Mouse (Mus musculus) ES-E14 (cell line): ENCODE measurements around the gene Trp53. TPM values are rescaled to one million over a fixed set of nuclear protein-coding genes. Genes with fewer than 3 reads are reported as not detected.
"Not testable (repeated sequence)": the region's sequence is repeated elsewhere in the genome, so short reads cannot be mapped to it uniquely, and the experiment has no call there.

ENCODE experiments used
- DNase-seq: peaks from one replicate; pipeline ENCODE4 v3.0.0-alpha.2; 2013; ENCODE audit warnings: low read depth, low spot score
- H3K27ac ChIP-seq: 2 replicates; pipeline ENCODE4 v1.5.1; 2012; ENCODE audit warnings: low read depth, mild to moderate bottlenecking, low read length, moderate library complexity, mixed read lengths; ENCODE audit not compliant: poor library complexity, insufficient read depth, severe bottlenecking
- H3K36me3 ChIP-seq: 2 replicates; pipeline ENCODE4 v1.6.1; 2012; ENCODE audit warnings: mild to moderate bottlenecking, low read length, moderate library complexity, mixed read lengths; ENCODE audit not compliant: control insufficient read depth, poor library complexity, insufficient read depth, severe bottlenecking
- H3K4me1 ChIP-seq, 2 experiments: fragments of 150-350 bp in 1 of 2; sonication (generic) in 1 of 2; 2 replicates each; pipeline ENCODE4 v1.6.1; 2012; ENCODE audit warnings: low read length in 2 of 2, mild to moderate bottlenecking in 1 of 2, mixed read lengths in 1 of 2; ENCODE audit not compliant: control insufficient read depth in 2 of 2, insufficient read depth in 2 of 2, poor library complexity in 1 of 2
- H3K4me3 ChIP-seq, 2 experiments: fragments of 150-350 bp in 1 of 2; sonication (generic) in 1 of 2; 2 replicates each; pipeline ENCODE4 v1.5.1; 2012; ENCODE audit warnings: low read length in 2 of 2, low read depth in 1 of 2, mild to moderate bottlenecking in 1 of 2, mixed read lengths in 1 of 2; ENCODE audit not compliant: insufficient read depth in 1 of 2, poor library complexity in 1 of 2, severe bottlenecking in 1 of 2
- H3K9ac ChIP-seq: 2 replicates; pipeline ENCODE4 v1.6.1; 2012; ENCODE audit warnings: low read depth, mild to moderate bottlenecking, low read length, mixed read lengths; ENCODE audit not compliant: poor library complexity, insufficient read depth, severe bottlenecking
- H3K9me3 ChIP-seq: fragments of 150-350 bp; sonication (generic); 2 replicates; pipeline ENCODE4 v1.6.1; 2012; ENCODE audit warnings: low read depth, mild to moderate bottlenecking, low read length; ENCODE audit not compliant: control insufficient read depth, insufficient read depth
- CHD2 ChIP-seq: IDR thresholded peaks from 2 replicates; pipeline ENCODE4 v1.6.1; 2014; ENCODE audit warnings: mild to moderate bottlenecking, low read depth, low read length, inconsistent platforms
- HCFC1 ChIP-seq: IDR thresholded peaks from 2 replicates; pipeline ENCODE4 v1.6.1; 2012; ENCODE audit warnings: low read length, inconsistent platforms, borderline replicate concordance; ENCODE audit not compliant: insufficient read depth
- MAFK ChIP-seq: IDR thresholded peaks from 2 replicates; pipeline ENCODE4 v1.6.1; 2014; ENCODE audit warnings: mild to moderate bottlenecking, low read depth, low read length, inconsistent platforms; ENCODE audit not compliant: insufficient read depth
- ZC3H11A ChIP-seq: IDR thresholded peaks from 2 replicates; pipeline ENCODE4 v1.6.1; 2012; ENCODE audit warnings: low read depth, mild to moderate bottlenecking, inconsistent platforms, low read length, borderline replicate concordance
- ZNF384 ChIP-seq: IDR thresholded peaks from 2 replicates; pipeline ENCODE4 v1.6.1; 2012; ENCODE audit warnings: low read depth, low read length, inconsistent platforms
- in situ Hi-C, 2 experiments: fragments of 600-800 bp; cut with MboI; formaldehyde crosslinking; loops; one replicate each; pipeline ENCODE4 v1.15.1; 2025; ENCODE audit warnings: low sequenced_read_pairs in 2 of 2, inconsistent platforms in 1 of 2; ENCODE audit not compliant: unreplicated experiment in 2 of 2
- total RNA-seq: library from RNA; depleted of rRNA; stranded (reverse); fragments of 300-350 nt; gene quantifications from 2 replicates; pipeline ENCODE4 v1.2.3, GENCODE M21; 2012

Trp53 gene
- total RNA-seq, 1 experiment = 105 TPM

DNA sequence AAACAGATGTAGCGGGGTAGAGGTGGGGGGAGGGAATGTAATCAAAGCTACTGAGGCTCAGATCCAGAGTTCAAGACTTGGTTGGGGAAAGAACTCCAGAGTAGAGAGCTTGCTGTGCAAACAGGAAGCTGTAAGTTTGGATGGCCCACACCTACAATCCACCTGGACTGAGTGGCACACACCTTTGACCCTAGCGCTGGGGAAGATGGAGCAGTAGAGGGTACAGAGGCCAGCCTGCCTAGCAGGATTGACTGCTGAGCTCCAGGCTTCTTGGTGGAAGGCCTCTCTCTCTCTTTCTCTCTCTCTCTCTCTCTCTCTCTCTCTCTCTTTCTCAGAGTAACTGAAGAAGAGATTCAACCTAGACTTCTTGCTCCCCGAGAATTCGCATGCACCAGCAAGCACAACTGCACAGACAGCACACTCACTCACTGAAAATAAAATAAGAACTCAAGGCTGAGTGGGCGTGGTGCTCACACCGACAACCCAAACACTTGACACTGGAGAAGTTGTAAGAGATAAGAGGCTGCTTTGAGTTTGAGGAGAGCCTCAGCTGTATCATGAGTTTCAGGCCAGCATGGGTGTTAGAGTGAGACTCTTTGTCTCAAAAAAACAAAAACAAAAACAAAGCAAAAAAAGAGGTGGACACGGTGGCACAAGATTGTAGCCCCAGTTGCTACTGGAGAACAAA, 40.4 kb downstream of the Trp53 start:
- in situ Hi-C loops = no loop called here
- TF ChIP-seq CHD2 = no peak
- no peak for TF ChIP-seq HCFC1
- TF ChIP-seq MAFK = no peak
- no peak for TF ChIP-seq ZC3H11A
- TF ChIP-seq ZNF384 = no peak
- no peak overlapping the region for H3K27ac ChIP-seq

GRCm38 (mm10) chr11:69621571-69622268, 41.6 kb downstream of the Trp53 start, which contains the start of gene Sat2:
TSS of gene Sat2 (plus strand) at chr11:69622024.
- peak within 1 kb of the TSS; percentile 67 for H3K9ac ChIP-seq
- H3K36me3 ChIP-seq = no peaks in the 10 kb centered on the region
- DNase-seq = no peak
- H3K4me3 ChIP-seq = peak within 1 kb of the TSS; percentile 44 to 88
- H3K27ac ChIP-seq = no peak within 1 kb of the TSS
- no peaks in the 10 kb centered on the region for H3K9me3 ChIP-seq
- in situ Hi-C loops = no loop called here
- peaks cover 2 to 9% of the 10 kb centered on the region in 2 experiments; a peak in 2 of 4 replicates for H3K4me1 ChIP-seq
- TF ChIP-seq ZNF384 (no peak), HCFC1 (no peak), ZC3H11A (no peak), MAFK (no peak), CHD2 (no peak)

More for the DNA sequence above, 40.4 kb downstream of the Trp53 start:
- H3K9ac ChIP-seq = no peak overlapping the region
- no peaks in the 10 kb centered on the region for H3K9me3 ChIP-seq
- H3K4me1 ChIP-seq = peaks cover 2 to 9% of the 10 kb centered on the region in 2 experiments; a peak in 2 of 4 replicates
- DNase-seq = no peak
- no peak overlapping the region for H3K4me3 ChIP-seq
- H3K36me3 ChIP-seq = no peaks in the 10 kb centered on the region

- H3K4me3 ChIP-seq = peak overlapping the region; percentile 44 to 88
- TF ChIP-seq ZNF384 (no peak), ZC3H11A (no peak), MAFK (no peak), CHD2 (no peak), HCFC1 (no peak)
- H3K9ac ChIP-seq = peak overlapping the region; percentile 67
- H3K36me3 ChIP-seq = no peaks in the 10 kb centered on the region
- no peaks in the 10 kb centered on the region for H3K9me3 ChIP-seq
- no peak overlapping the region for H3K27ac ChIP-seq
- H3K4me1 ChIP-seq = peaks cover 2 to 9% of the 10 kb centered on the region in 2 experiments; a peak in 2 of 4 replicates
- DNase-seq = no peak
- in situ Hi-C loops = no loop called here
Observed at GRCm38 (mm10) chr11:69622406-69622805, 42.2 kb downstream of the Trp53 start.

DNA sequence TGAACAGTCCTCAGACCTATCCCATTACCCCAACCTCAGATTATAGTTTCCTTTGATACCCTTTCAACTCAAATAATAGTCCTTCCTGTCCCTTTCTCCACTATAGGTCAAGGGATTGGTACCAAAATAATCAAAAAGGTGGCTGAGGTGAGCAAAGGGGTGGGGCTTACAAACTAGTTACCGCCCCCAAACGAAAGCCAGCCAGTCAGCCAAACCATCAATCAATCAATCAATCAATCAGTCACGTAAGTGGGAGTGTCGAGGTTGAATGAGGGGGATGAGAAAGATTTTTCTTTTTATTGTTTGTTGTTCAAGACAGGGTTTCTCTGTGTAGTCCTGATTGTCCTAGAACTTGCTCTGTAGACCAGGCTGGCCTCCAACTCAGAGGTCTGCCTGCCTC, 42.8 kb downstream of the Trp53 start:
- no peak for DNase-seq
- Histone ChIP-seq H3K36me3 (no peaks in the 10 kb centered on the region), H3K4me3 (peak overlapping the region in 1 of 2 experiments; percentile 88; a peak in 2 of 4 replicates), H3K9me3 (no peaks in the 10 kb centered on the region), H3K4me1 (peaks cover 2 to 9% of the 10 kb centered on the region in 2 experiments; a peak in 2 of 4 replicates), H3K9ac (peak overlapping the region; percentile 3; the same call in 1 of the 2 replicates), H3K27ac (no peak overlapping the region)
- in situ Hi-C loops = no loop called here
- no peak for TF ChIP-seq ZC3H11A
- TF ChIP-seq HCFC1 = no peak
- TF ChIP-seq ZNF384 = no peak
- no peak for TF ChIP-seq CHD2
- TF ChIP-seq MAFK = no peak

- H3K4me1 ChIP-seq, H3K36me3 ChIP-seq, H3K9ac ChIP-seq, in situ Hi-C loops, H3K4me3 ChIP-seq, H3K27ac ChIP-seq, DNase-seq, H3K9me3 ChIP-seq: not testable (repeated sequence)
Observed at GRCm38 (mm10) chr11:69624339-69624738, 44.2 kb downstream of the Trp53 start.
